Mouse (Mus musculus) small intestine, adult 2 months (tissue): ENCODE results near the gene Tln2.

Experiments
- CTCF ChIP-seq: fragments of 200-500 bp; IDR thresholded peaks from 2 replicates; pipeline ENCODE4 v1.5.1; 2012; ENCODE audit warnings: low read depth, mild to moderate bottlenecking, control low read depth, inconsistent platforms, low read length, moderate library complexity, mixed read lengths; ENCODE audit not compliant: insufficient replicate concordance, insufficient read length; ENCODE audit errors: extremely low read depth
- POLR2A ChIP-seq: fragments of 200-500 bp; IDR thresholded peaks from 2 replicates; pipeline ENCODE4 v1.6.1; 2012; ENCODE audit warnings: low read depth, mild to moderate bottlenecking, control low read depth, inconsistent platforms, low read length, moderate library complexity

- TF ChIP-seq POLR2A (no peak), CTCF (no peak)
These were observed 322.5 kb downstream of the Tln2 start for GRCm38 (mm10) chr9:67236987-67237386.
